Mouse (Mus musculus): ENCODE results near the gene Mxi1. TPM values are rescaled to one million over a fixed set of nuclear protein-coding genes. Genes with fewer than 3 reads are reported as not detected.

The Mxi1 gene
- total and polyA plus RNA-seq, 3 experiments, result 10.6 to 19.9 (median 18.9) TPM

DNA sequence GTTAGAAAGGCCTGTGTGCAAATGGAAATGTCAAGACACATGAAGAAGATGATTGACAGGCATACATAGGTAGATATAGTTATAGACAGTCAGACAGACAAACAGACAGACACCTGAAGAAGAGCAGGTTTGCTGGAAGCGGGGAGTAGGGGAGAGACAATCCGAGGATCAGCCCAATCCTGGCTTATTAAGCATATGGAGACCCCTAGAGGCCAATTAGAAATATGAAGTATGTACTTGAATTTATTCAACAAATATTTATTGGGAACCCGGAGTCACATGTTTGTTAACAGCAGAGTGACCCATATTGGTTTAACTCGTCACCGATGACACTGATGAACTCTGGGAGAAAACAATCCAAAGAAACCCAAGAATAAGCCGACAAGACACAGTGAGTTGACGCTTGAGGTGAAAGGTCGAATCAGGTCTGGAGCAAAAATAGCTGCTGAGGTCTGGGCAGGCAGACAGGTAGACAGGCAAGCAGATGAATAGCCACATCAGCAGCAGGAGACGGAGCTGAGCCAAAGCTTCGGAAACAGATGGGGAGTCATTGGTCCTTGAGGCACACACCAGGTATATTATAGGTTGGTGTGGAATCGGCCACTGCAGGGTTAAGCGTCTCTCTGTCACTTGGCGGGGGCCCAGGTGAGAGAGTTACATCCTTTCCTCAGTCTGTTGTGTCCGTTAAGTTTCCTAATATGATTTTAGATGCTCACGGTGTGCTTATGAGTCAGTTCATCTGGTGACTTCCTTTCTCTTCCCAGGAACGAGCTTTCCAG is 90.2 kb downstream of the Mxi1 start:
- in situ Hi-C loops (cut with MboI; ENCODE audit: low pct_ligation_motif_present, low pct_unique_long_range_greater_than_20kb, low sequenced_read_pairs) (no loop called here), dilution Hi-C loops (cut with MboI; ENCODE audit: extremely low pct_ligation_motif_present, extremely low pct_unique_long_range_greater_than_20kb, low sequenced_read_pairs) (no loop called here)
- H3K4me2 ChIP-seq (ENCODE audit: insufficient read depth, low read depth, poor library complexity, severe bottlenecking), result no peak overlapping the region
- TF ChIP-seq CTCF (conservative IDR thresholded peaks at IDR 0.05 in 1 of 2, IDR thresholded peaks at IDR 0.05 in 1 of 2; ENCODE audit: low read depth in 2 of 2, low read length in 2 of 2) (peak in 1 of 2 experiments; percentile 30; a peak in 2 of 4 replicates), ZKSCAN1 (IDR thresholded peaks at IDR 0.05; ENCODE audit: borderline replicate concordance, low read depth, low read length) (no peak)
- H3K4me3 ChIP-seq (replicated peaks in 1 of 3; ENCODE audit: low read depth in 2 of 3, low read length in 2 of 3, poor library complexity in 1 of 3), result no peak overlapping the region
- no peak overlapping the region for H3K27ac ChIP-seq (ENCODE audit: insufficient read depth, low read depth)
- peaks cover 0 to 20% of the 10 kb centered on the region in 2 experiments for H3K36me3 ChIP-seq (replicated peaks in 1 of 2; ENCODE audit: control insufficient read depth in 1 of 2, insufficient read depth in 1 of 2, low read length in 1 of 2)
- H3K79me2 ChIP-seq (replicated peaks; ENCODE audit: control insufficient read depth, extremely low read depth, insufficient read depth, poor library complexity, severe bottlenecking), result no peaks in the 10 kb centered on the region
- H3K27me3 ChIP-seq (replicated peaks), result no peaks in the 10 kb centered on the region
- H3K9me3 ChIP-seq (replicated peaks; ENCODE audit: low read length), result no peaks in the 10 kb centered on the region
- no peak overlapping the region for H3K9ac ChIP-seq (ENCODE audit: insufficient read depth, low read depth)
- H3K4me1 ChIP-seq (ENCODE audit: control insufficient read depth in 1 of 2, insufficient read depth in 2 of 2), result peaks cover 22 to 67% of the 10 kb centered on the region in 2 experiments
- no peak for DNase-seq (ENCODE audit: extremely low read depth)

DNA sequence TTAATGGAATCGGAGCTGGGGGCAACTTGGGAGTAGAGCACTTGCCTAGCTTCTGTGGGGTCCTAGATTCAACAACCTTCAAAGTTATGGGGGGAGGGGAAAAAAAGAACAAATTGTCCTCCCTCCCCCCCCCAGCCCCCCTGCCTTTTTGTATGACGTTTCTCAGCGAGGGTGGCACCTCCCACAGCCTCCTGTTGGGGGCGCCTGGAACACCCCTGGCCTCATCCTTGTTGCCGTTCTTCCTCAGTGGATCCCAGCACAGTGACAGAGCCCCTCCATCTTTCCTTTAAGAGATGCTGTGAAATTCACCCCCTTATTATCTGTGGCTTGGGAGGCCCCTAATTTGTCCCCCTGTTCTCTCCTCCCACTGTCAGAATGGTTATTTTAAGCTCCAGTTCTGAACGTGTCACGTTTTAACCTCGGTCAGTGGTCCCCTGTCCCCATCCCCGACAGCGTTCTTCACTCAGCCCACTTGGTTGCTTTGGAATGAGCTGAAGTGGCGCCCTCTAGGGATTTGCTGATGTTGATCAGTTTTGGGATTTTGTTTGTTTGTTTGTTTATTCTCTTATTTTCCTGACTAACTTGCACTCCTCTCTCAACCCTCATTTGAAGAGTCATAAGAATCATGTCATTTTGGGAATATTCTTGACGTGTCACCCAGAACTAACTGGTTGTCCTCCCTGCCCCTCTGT is 92.6 kb downstream of the Mxi1 start:
- Histone ChIP-seq H3K27me3 (replicated peaks) (no peaks in the 10 kb centered on the region), H3K4me2 (ENCODE audit: insufficient read depth, low read depth, poor library complexity, severe bottlenecking) (no peak overlapping the region), H3K9ac (ENCODE audit: insufficient read depth, low read depth) (no peak overlapping the region), H3K79me2 (replicated peaks; ENCODE audit: control insufficient read depth, extremely low read depth, insufficient read depth, poor library complexity, severe bottlenecking) (no peaks in the 10 kb centered on the region), H3K4me3 (replicated peaks in 1 of 3; ENCODE audit: low read depth in 2 of 3, low read length in 2 of 3, poor library complexity in 1 of 3) (no peak overlapping the region), H3K9me3 (replicated peaks; ENCODE audit: low read length) (no peaks in the 10 kb centered on the region), H3K4me1 (ENCODE audit: control insufficient read depth in 1 of 2, insufficient read depth in 2 of 2) (peaks cover 28 to 75% of the 10 kb centered on the region in 2 experiments), H3K27ac (ENCODE audit: insufficient read depth, low read depth) (peak overlapping the region; percentile 98), H3K36me3 (replicated peaks in 1 of 2; ENCODE audit: control insufficient read depth in 1 of 2, insufficient read depth in 1 of 2, low read length in 1 of 2) (peaks cover 0 to 20% of the 10 kb centered on the region in 2 experiments)
- no peak for DNase-seq (ENCODE audit: extremely low read depth)
- TF ChIP-seq USF1 (IDR thresholded peaks at IDR 0.05; ENCODE audit: low read depth, low read length), result no peak
- peak in 1 of 2 experiments; percentile 21; a peak in 2 of 4 replicates for TF ChIP-seq CTCF (conservative IDR thresholded peaks at IDR 0.05 in 1 of 2, IDR thresholded peaks at IDR 0.05 in 1 of 2; ENCODE audit: low read depth in 2 of 2, low read length in 2 of 2)
- in situ Hi-C loops (cut with MboI; ENCODE audit: low pct_ligation_motif_present, low pct_unique_long_range_greater_than_20kb, low sequenced_read_pairs) (no loop called here), dilution Hi-C loops (cut with MboI; ENCODE audit: extremely low pct_ligation_motif_present, extremely low pct_unique_long_range_greater_than_20kb, low sequenced_read_pairs) (no loop called here)

DNA sequence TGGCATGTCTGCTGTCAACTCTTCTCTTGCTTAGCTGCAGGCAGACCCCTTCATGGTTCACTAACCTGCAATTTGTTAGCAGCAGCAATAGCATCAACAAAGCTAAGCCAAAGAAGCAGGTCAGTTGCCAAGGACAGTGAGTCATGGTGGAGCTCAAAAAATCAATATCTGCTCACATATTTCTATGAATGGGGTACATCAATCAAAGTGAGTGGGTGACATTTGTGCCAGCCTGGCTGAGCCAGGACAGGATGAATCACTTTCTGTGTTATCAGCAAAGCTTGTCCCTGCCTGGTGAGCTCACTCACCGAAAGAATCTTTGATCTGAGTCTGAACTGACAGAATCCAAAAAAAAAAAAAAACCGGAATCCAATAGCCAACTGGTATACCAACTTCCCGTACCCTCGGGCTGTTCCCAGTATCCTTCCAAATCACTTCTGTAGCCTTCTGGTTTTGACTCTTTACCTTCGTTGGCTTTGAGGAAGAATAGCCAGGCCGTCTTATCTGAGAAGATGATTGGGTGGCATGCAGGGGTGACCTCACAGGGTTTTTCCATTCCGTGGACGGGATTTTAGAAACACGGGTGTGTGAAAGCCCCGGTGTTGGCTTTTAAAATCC is 94.0 kb downstream of the Mxi1 start:
- in situ Hi-C loops (cut with MboI; ENCODE audit: low pct_ligation_motif_present, low pct_unique_long_range_greater_than_20kb, low sequenced_read_pairs), result no loop called here
- Histone ChIP-seq H3K9me3 (replicated peaks; ENCODE audit: low read length) (no peaks in the 10 kb centered on the region), H3K4me3 (replicated peaks in 1 of 3; ENCODE audit: low read depth in 2 of 3, low read length in 2 of 3, poor library complexity in 1 of 3) (peak overlapping the region; percentile 21 to 23 (median 21)), H3K36me3 (replicated peaks in 1 of 2; ENCODE audit: control insufficient read depth in 1 of 2, insufficient read depth in 1 of 2, low read length in 1 of 2) (peaks cover 0 to 15% of the 10 kb centered on the region in 2 experiments), H3K4me2 (ENCODE audit: insufficient read depth, low read depth, poor library complexity, severe bottlenecking) (peak overlapping the region; percentile 52), H3K27me3 (replicated peaks) (no peaks in the 10 kb centered on the region), H3K79me2 (replicated peaks; ENCODE audit: control insufficient read depth, extremely low read depth, insufficient read depth, poor library complexity, severe bottlenecking) (no peaks in the 10 kb centered on the region), H3K4me1 (ENCODE audit: control insufficient read depth in 1 of 2, insufficient read depth in 2 of 2) (peaks cover 32 to 77% of the 10 kb centered on the region in 2 experiments), H3K9ac (ENCODE audit: insufficient read depth, low read depth) (peak overlapping the region; percentile 49), H3K27ac (ENCODE audit: insufficient read depth, low read depth) (peak overlapping the region; percentile 98)
- DNase-seq (ENCODE audit: extremely low read depth), result no peak
- dilution Hi-C loops (cut with MboI; ENCODE audit: extremely low pct_ligation_motif_present, extremely low pct_unique_long_range_greater_than_20kb, low sequenced_read_pairs), result no loop called here
- TF ChIP-seq MAX (IDR thresholded peaks at IDR 0.05; ENCODE audit: low read length) (peak; percentile 58; the same call in 1 of the 2 replicates), MYC (IDR thresholded peaks at IDR 0.05; ENCODE audit: low read depth, low read length) (peak; percentile 51; the same call in 1 of the 2 replicates), MEF2A (IDR thresholded peaks at IDR 0.05; ENCODE audit: borderline replicate concordance, low read depth, low read length) (peak; percentile 75; the same call in 1 of the 2 replicates), EP300 (IDR thresholded peaks at IDR 0.05; ENCODE audit: low read length) (peak; percentile 56), RCOR1 (conservative IDR thresholded peaks at IDR 0.05; ENCODE audit: low read depth, low read length) (peak; percentile 70; the same call in 1 of the 2 replicates), NELFE (IDR thresholded peaks at IDR 0.05; ENCODE audit: low read depth, low read length) (no peak; the same call in 1 of the 2 replicates), UBTF (IDR thresholded peaks at IDR 0.05; ENCODE audit: low read depth, low read length) (no peak), ZMIZ1 (IDR thresholded peaks at IDR 0.05; ENCODE audit: low read depth, low read length) (0 out of 2 replicates have a peak, but pooled peaks have one; percentile 43), MAZ (IDR thresholded peaks at IDR 0.05; ENCODE audit: low read depth, low read length) (peak; percentile 66; the same call in 1 of the 2 replicates), ETS1 (conservative IDR thresholded peaks at IDR 0.05; ENCODE audit: low read depth, low read length) (peak; percentile 89), GABPA (IDR thresholded peaks at IDR 0.05; ENCODE audit: insufficient replicate concordance, low read depth, low read length) (no peak), TBP (conservative IDR thresholded peaks at IDR 0.05; ENCODE audit: low read depth, low read length) (0 out of 2 replicates have a peak, but pooled peaks have one; percentile 22), BHLHE40 (IDR thresholded peaks at IDR 0.05; ENCODE audit: low read depth, low read length) (peak; percentile 66), ELF1 (IDR thresholded peaks at IDR 0.05; ENCODE audit: low read depth, low read length) (peak; percentile 46; the same call in 1 of the 2 replicates), ZNF384 (IDR thresholded peaks at IDR 0.05; ENCODE audit: low read depth, low read length) (peak; percentile 77), JUND (conservative IDR thresholded peaks at IDR 0.05; ENCODE audit: low read depth, low read length) (peak; percentile 72), CHD2 (IDR thresholded peaks at IDR 0.05; ENCODE audit: low read length) (0 out of 2 replicates have a peak, but pooled peaks have one; percentile 33)

Measured in CH12.LX (cell line).